Mouse (Mus musculus) thymus, adult 2 months (tissue): ENCODE measurements around the gene Rpl35a.

Experiments used
- CTCF ChIP-seq: fragments of 200-500 bp; IDR thresholded peaks from 2 replicates; pipeline ENCODE4 v1.5.1; 2012; ENCODE audit warnings: mild to moderate bottlenecking, control low read depth, low read length, moderate library complexity, borderline replicate concordance; ENCODE audit not compliant: control insufficient read depth, poor library complexity, insufficient read depth; ENCODE audit errors: extremely low read depth
- POLR2A ChIP-seq: fragments of 200-500 bp; IDR thresholded peaks from 2 replicates; pipeline ENCODE4 v1.6.1; 2012; ENCODE audit warnings: mild to moderate bottlenecking, low read length, control low read depth, moderate library complexity; ENCODE audit not compliant: control insufficient read depth, poor library complexity, insufficient read depth; ENCODE audit errors: extremely low read depth

GRCm38 (mm10) chr16:33082951-33083350, 26.7 kb downstream of the Rpl35a start:
- TF ChIP-seq CTCF (no peak), POLR2A (no peak)
